Mouse (Mus musculus): ENCODE data around the gene Lcn9. TPM values are rescaled to one million over a fixed set of nuclear protein-coding genes. Genes with fewer than 3 reads are reported as not detected.

The Lcn9 gene
- total and polyA plus RNA-seq, 3 experiments = not detected

GRCm38 (mm10) chr2:25852626-25853025 lies 29.7 kb downstream of the Lcn9 start:
- no peaks in the 10 kb centered on the region for H3K36me3 ChIP-seq (replicated peaks)
- no peaks in the 10 kb centered on the region for H3K4me1 ChIP-seq (ENCODE audit: insufficient read depth, low read depth, low read length)
- no peak overlapping the region for H3K4me3 ChIP-seq (ENCODE audit: low read depth, low read length)
- TF ChIP-seq CTCF (IDR thresholded peaks at IDR 0.05; ENCODE audit: low read depth, low read length) = no peak
- no peak for TF ChIP-seq GATA2 (IDR thresholded peaks at IDR 0.05; ENCODE audit: borderline replicate concordance, low read depth, low read length)
- TF ChIP-seq TAL1 (conservative IDR thresholded peaks at IDR 0.05; ENCODE audit: low read depth, low read length) = no peak
- no peak for TF ChIP-seq POLR2AphosphoS5 (IDR thresholded peaks at IDR 0.05; ENCODE audit: insufficient replicate concordance, low read depth, low read length)
- no peak for TF ChIP-seq GATA1 (IDR thresholded peaks at IDR 0.05; ENCODE audit: borderline replicate concordance, low read length)
- ATAC-seq (ENCODE audit: extremely low read depth, insufficient number of reproducible peaks, low FRiP score, poor library complexity, severe bottlenecking) (no peak), DNase-seq (ENCODE audit: low spot score) (no peak)
- H3K27me3 ChIP-seq (ENCODE audit: insufficient read depth, low read length) = peaks cover 14% of the 10 kb centered on the region; the same call in 1 of the 2 replicates
- no peaks in the 10 kb centered on the region for H3K9me3 ChIP-seq (replicated peaks)

- Histone ChIP-seq H3K36me3 (replicated peaks) (no peaks in the 10 kb centered on the region), H3K4me3 (ENCODE audit: low read depth, low read length) (no peak overlapping the region), H3K27me3 (ENCODE audit: insufficient read depth, low read length) (peaks cover 10% of the 10 kb centered on the region; the same call in 1 of the 2 replicates), H3K9me3 (replicated peaks) (no peaks in the 10 kb centered on the region), H3K4me1 (ENCODE audit: insufficient read depth, low read depth, low read length) (no peaks in the 10 kb centered on the region)
- TF ChIP-seq TAL1 (conservative IDR thresholded peaks at IDR 0.05; ENCODE audit: low read depth, low read length) (no peak), GATA2 (IDR thresholded peaks at IDR 0.05; ENCODE audit: borderline replicate concordance, low read depth, low read length) (no peak), POLR2AphosphoS5 (IDR thresholded peaks at IDR 0.05; ENCODE audit: insufficient replicate concordance, low read depth, low read length) (no peak), GATA1 (IDR thresholded peaks at IDR 0.05; ENCODE audit: borderline replicate concordance, low read length) (no peak), CTCF (IDR thresholded peaks at IDR 0.05; ENCODE audit: low read depth, low read length) (no peak)
- DNase-seq (ENCODE audit: low spot score) (no peak), ATAC-seq (ENCODE audit: extremely low read depth, insufficient number of reproducible peaks, low FRiP score, poor library complexity, severe bottlenecking) (no peak)
Measured at GRCm38 (mm10) chr2:25853998-25854397, 31.0 kb downstream of the Lcn9 start.

- Histone ChIP-seq H3K36me3 (replicated peaks) (no peaks in the 10 kb centered on the region), H3K9me3 (replicated peaks) (no peaks in the 10 kb centered on the region), H3K4me1 (ENCODE audit: insufficient read depth, low read depth, low read length) (no peaks in the 10 kb centered on the region), H3K27me3 (ENCODE audit: insufficient read depth, low read length) (peaks cover 7% of the 10 kb centered on the region; the same call in 1 of the 2 replicates), H3K4me3 (ENCODE audit: low read depth, low read length) (no peak overlapping the region)
- ATAC-seq (ENCODE audit: extremely low read depth, insufficient number of reproducible peaks, low FRiP score, poor library complexity, severe bottlenecking) (no peak), DNase-seq (ENCODE audit: low spot score) (no peak)
- no peak for TF ChIP-seq TAL1 (conservative IDR thresholded peaks at IDR 0.05; ENCODE audit: low read depth, low read length)
- no peak for TF ChIP-seq CTCF (IDR thresholded peaks at IDR 0.05; ENCODE audit: low read depth, low read length)
- TF ChIP-seq POLR2AphosphoS5 (IDR thresholded peaks at IDR 0.05; ENCODE audit: insufficient replicate concordance, low read depth, low read length) = no peak
- no peak for TF ChIP-seq GATA2 (IDR thresholded peaks at IDR 0.05; ENCODE audit: borderline replicate concordance, low read depth, low read length)
- no peak for TF ChIP-seq GATA1 (IDR thresholded peaks at IDR 0.05; ENCODE audit: borderline replicate concordance, low read length)
Measured at GRCm38 (mm10) chr2:25859891-25860290, 36.9 kb downstream of the Lcn9 start.

GRCm38 (mm10) chr2:25862038-25862437 lies 39.1 kb downstream of the Lcn9 start:
- Histone ChIP-seq H3K4me1 (ENCODE audit: insufficient read depth, low read depth, low read length) (no peaks in the 10 kb centered on the region), H3K4me3 (ENCODE audit: low read depth, low read length) (no peak overlapping the region), H3K9me3 (replicated peaks) (no peaks in the 10 kb centered on the region), H3K36me3 (replicated peaks) (no peaks in the 10 kb centered on the region), H3K27me3 (ENCODE audit: insufficient read depth, low read length) (peaks cover 11% of the 10 kb centered on the region; the same call in 1 of the 2 replicates)
- DNase-seq (ENCODE audit: low spot score) (no peak), ATAC-seq (ENCODE audit: extremely low read depth, insufficient number of reproducible peaks, low FRiP score, poor library complexity, severe bottlenecking) (no peak)
- no peak for TF ChIP-seq TAL1 (conservative IDR thresholded peaks at IDR 0.05; ENCODE audit: low read depth, low read length)
- TF ChIP-seq POLR2AphosphoS5 (IDR thresholded peaks at IDR 0.05; ENCODE audit: insufficient replicate concordance, low read depth, low read length) = no peak
- no peak for TF ChIP-seq GATA2 (IDR thresholded peaks at IDR 0.05; ENCODE audit: borderline replicate concordance, low read depth, low read length)

- H3K36me3 ChIP-seq (replicated peaks) = no peaks in the 10 kb centered on the region
- ATAC-seq (ENCODE audit: extremely low read depth, insufficient number of reproducible peaks, low FRiP score, poor library complexity, severe bottlenecking) (no peak), DNase-seq (ENCODE audit: low spot score) (no peak)
- no peaks in the 10 kb centered on the region for H3K4me1 ChIP-seq (ENCODE audit: insufficient read depth, low read depth, low read length)
- no peaks in the 10 kb centered on the region for H3K9me3 ChIP-seq (replicated peaks)
- H3K4me3 ChIP-seq (ENCODE audit: low read depth, low read length) = no peak overlapping the region
- H3K27me3 ChIP-seq (ENCODE audit: insufficient read depth, low read length) = peaks cover 11% of the 10 kb centered on the region; the same call in 1 of the 2 replicates
- TF ChIP-seq CTCF (IDR thresholded peaks at IDR 0.05; ENCODE audit: low read depth, low read length) = no peak
- no peak for TF ChIP-seq POLR2AphosphoS5 (IDR thresholded peaks at IDR 0.05; ENCODE audit: insufficient replicate concordance, low read depth, low read length)
- TF ChIP-seq GATA1 (IDR thresholded peaks at IDR 0.05; ENCODE audit: borderline replicate concordance, low read length) = no peak
- TF ChIP-seq GATA2 (IDR thresholded peaks at IDR 0.05; ENCODE audit: borderline replicate concordance, low read depth, low read length) = no peak
- no peak for TF ChIP-seq TAL1 (conservative IDR thresholded peaks at IDR 0.05; ENCODE audit: low read depth, low read length)
Measured at GRCm38 (mm10) chr2:25862696-25863270, 39.8 kb downstream of the Lcn9 start.

- TF ChIP-seq GATA1 (IDR thresholded peaks at IDR 0.05; ENCODE audit: borderline replicate concordance, low read length) = no peak
- no peak for TF ChIP-seq GATA2 (IDR thresholded peaks at IDR 0.05; ENCODE audit: borderline replicate concordance, low read depth, low read length)
- no peak for TF ChIP-seq TAL1 (conservative IDR thresholded peaks at IDR 0.05; ENCODE audit: low read depth, low read length)
- no peak for TF ChIP-seq CTCF (IDR thresholded peaks at IDR 0.05; ENCODE audit: low read depth, low read length)
- no peak for TF ChIP-seq POLR2AphosphoS5 (IDR thresholded peaks at IDR 0.05; ENCODE audit: insufficient replicate concordance, low read depth, low read length)
- Histone ChIP-seq H3K9me3 (replicated peaks) (no peaks in the 10 kb centered on the region), H3K4me1 (ENCODE audit: insufficient read depth, low read depth, low read length) (no peaks in the 10 kb centered on the region), H3K4me3 (ENCODE audit: low read depth, low read length) (no peak within 1 kb of the TSS), H3K36me3 (replicated peaks) (no peaks in the 10 kb centered on the region), H3K27me3 (ENCODE audit: insufficient read depth, low read length) (peaks cover 11% of the 10 kb centered on the region; the same call in 1 of the 2 replicates)
- DNase-seq (ENCODE audit: low spot score) (no peak), ATAC-seq (ENCODE audit: extremely low read depth, insufficient number of reproducible peaks, low FRiP score, poor library complexity, severe bottlenecking) (no peak)
Measured at GRCm38 (mm10) chr2:25863337-25864131, 40.6 kb downstream of the Lcn9 start, which contains the start of gene Kcnt1. Gene Kcnt1 (plus strand): TSS chr2:25863734.
